Mouse (Mus musculus) embryo, embryonic 10.5 days (tissue): Measurements from ENCODE around the gene AI597479.

ENCODE experiments used
- DNase-seq: peaks from one replicate; pipeline ENCODE4 v3.0.0-alpha.2; 2015; ENCODE audit warnings: low spot score

AI597479 gene

DNA sequence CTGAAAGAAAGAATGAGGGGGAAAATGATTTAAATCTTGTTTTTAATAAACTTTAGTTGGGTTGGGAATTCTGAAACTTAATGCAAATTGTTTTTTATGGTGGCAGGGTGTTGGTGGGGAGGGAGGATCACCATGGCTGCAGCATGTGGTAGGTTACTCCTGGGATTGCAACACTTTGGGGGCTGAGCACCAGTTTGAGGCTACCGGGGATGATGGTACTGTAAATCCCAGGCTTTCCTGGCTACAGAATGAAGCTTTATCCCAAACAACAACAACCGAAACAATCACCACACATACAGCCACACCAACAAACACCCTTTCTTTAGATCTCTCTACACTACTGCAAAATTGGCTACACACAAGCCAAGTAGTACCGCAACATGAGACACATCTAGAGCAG, 63.9 kb downstream of the AI597479 start:
- DNase-seq, result no peak

DNA sequence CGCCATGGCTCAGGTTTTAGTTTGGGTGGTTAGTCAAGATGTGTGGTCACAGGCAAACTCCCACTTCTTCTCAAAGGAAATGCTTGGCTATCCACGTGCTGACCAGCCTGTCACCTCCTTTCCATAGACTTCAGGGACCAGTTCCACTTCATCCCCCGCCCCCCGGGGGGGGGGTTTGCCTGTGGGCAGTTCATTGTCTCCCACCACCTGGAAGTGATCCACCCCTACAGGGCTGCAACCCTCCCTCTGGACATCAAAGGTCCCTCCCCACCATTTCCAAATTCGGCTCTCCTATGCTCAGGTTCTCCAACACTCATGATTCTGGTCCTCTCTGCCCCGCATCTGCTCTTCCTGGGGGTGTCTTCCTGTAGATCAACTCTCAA, 64.6 kb downstream of the AI597479 start:
- peak; percentile 49 for DNase-seq

GRCm38 (mm10) chr1:43163467-43164418, 65.2 kb downstream of the AI597479 start:
- peak; percentile 84 for DNase-seq

DNA sequence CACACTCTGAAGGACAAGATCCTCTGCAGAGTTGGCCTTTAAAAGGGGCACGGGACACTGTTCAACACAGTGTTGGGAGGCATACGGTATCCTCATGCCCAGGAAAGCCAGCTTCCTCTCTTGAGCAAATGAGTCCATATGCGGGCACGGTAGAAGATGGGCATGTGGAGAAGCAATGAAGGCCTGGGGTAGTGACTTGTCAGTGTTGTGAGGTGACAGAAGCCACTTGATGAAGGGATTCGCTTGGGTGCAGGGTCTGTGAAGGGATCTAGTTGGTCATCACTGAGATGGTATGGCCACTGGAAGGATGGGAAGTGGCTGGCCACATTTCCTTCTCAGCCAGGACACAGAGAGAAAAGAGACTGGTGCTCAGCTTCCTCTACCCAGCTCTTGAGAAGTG, 66.1 kb downstream of the AI597479 start:
- DNase-seq, result no peak
